Mouse (Mus musculus): Measurements from ENCODE around the gene Fam229a. TPM values are rescaled to one million over a fixed set of nuclear protein-coding genes. Genes with fewer than 3 reads are reported as not detected.

The Fam229a gene
- polyA plus RNA-seq, 1 experiment from 2014 or later = not detected

DNA sequence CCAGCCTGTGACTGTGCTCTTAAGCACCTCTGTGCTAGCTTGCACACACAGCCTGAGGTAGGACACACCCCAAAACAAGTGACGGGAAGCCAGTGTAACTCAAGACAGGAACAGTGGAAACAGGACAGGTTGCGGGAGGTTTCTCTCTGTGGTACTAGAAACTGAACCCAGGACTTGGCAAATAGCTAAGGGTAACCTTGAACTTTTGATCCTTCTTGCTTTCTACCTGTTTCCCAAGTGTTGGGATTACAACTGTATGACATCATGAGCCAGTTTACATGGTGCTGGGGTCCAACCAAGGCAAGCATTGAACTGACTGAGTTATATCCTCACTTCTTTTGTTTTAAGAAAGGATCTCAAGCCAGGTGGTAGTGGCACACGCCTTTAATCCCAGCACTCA, 11.1 kb upstream of the Fam229a start:
- no peak for DNase-seq (ENCODE audit: low spot score)
- Histone ChIP-seq H3K4me2 (ENCODE audit: low read depth) (no peak overlapping the region), H3K27ac (ENCODE audit: low read depth, low read length) (no peak overlapping the region), H3K9me3 (ENCODE audit: control insufficient read depth, low read length) (no peaks in the 10 kb centered on the region), H3K36me3 (ENCODE audit: control insufficient read depth, insufficient read depth, low read length) (peaks cover 6% of the 10 kb centered on the region; the same call in 1 of the 2 replicates), H3K9ac (ENCODE audit: low read length) (no peak overlapping the region), H3K4me1 (ENCODE audit: control insufficient read depth, insufficient read depth, low read length) (no peaks in the 10 kb centered on the region), H3K27me3 (ENCODE audit: control insufficient read depth, insufficient read depth, low read length) (no peaks in the 10 kb centered on the region), H3K4me3 (ENCODE audit: low read depth, low read length) (no peak overlapping the region)
- 90% methylated on average over 3 of the region's 3 CpGs for WGBS
- ATAC-seq (ENCODE audit: insufficient read depth, low FRiP score, low TSS enrichment) = no peak

DNA sequence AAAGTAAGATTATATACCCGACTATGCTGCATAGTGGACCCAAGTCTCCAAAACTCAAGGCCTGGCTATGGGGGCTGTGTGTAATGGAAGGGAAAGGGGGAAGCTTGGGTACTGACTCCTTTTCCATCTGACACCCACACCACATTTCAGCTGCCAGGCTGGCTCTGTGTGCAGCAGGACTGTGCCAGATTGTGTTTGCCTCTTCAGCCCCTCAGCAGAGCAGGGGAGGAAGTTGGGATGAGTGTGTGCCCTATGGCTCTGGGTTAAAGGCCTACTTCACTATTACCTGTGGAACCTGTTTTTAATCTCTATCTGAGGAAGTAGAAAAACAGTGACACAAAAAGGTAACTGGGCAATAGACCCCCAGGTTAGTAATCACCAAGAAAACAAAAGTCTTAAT, 9.9 kb upstream of the Fam229a start:
- 100% methylated on average over 1 of the region's 1 CpGs for WGBS
- Histone ChIP-seq H3K9me3 (ENCODE audit: control insufficient read depth, low read length) (no peaks in the 10 kb centered on the region), H3K27me3 (ENCODE audit: control insufficient read depth, insufficient read depth, low read length) (no peaks in the 10 kb centered on the region), H3K4me1 (ENCODE audit: control insufficient read depth, insufficient read depth, low read length) (no peaks in the 10 kb centered on the region), H3K4me3 (ENCODE audit: low read depth, low read length) (no peak overlapping the region), H3K4me2 (ENCODE audit: low read depth) (no peak overlapping the region), H3K9ac (ENCODE audit: low read length) (no peak overlapping the region), H3K27ac (ENCODE audit: low read depth, low read length) (no peak overlapping the region), H3K36me3 (ENCODE audit: control insufficient read depth, insufficient read depth, low read length) (peaks cover 6% of the 10 kb centered on the region)
- no peak for ATAC-seq (ENCODE audit: insufficient read depth, low FRiP score, low TSS enrichment)
- no peak for DNase-seq (ENCODE audit: low spot score)

GRCm38 (mm10) chr4:129494681-129495080, 3.7 kb downstream of the Fam229a start:
- WGBS = 78% methylated on average over 7 of the region's 7 CpGs
- H3K27me3 ChIP-seq (ENCODE audit: control insufficient read depth, insufficient read depth, low read length) = peaks cover 15% of the 10 kb centered on the region
- H3K9ac ChIP-seq (ENCODE audit: low read length) = no peak overlapping the region
- no peak overlapping the region for H3K4me3 ChIP-seq (ENCODE audit: low read depth, low read length)
- no peaks in the 10 kb centered on the region for H3K36me3 ChIP-seq (ENCODE audit: control insufficient read depth, insufficient read depth, low read length)
- DNase-seq (ENCODE audit: low spot score) (no peak), ATAC-seq (ENCODE audit: insufficient read depth, low FRiP score, low TSS enrichment) (no peak)
- no peak overlapping the region for H3K4me2 ChIP-seq (ENCODE audit: low read depth)
- H3K27ac ChIP-seq (ENCODE audit: low read depth, low read length) = no peak overlapping the region
- H3K9me3 ChIP-seq (ENCODE audit: control insufficient read depth, low read length) = no peaks in the 10 kb centered on the region
- H3K4me1 ChIP-seq (ENCODE audit: control insufficient read depth, insufficient read depth, low read length) = peaks cover 16% of the 10 kb centered on the region

GRCm38 (mm10) chr4:129495672-129496562, 4.9 kb downstream of the Fam229a start:
- no peak overlapping the region for H3K4me3 ChIP-seq (ENCODE audit: low read depth, low read length)
- no peak overlapping the region for H3K9ac ChIP-seq (ENCODE audit: low read length)
- no peak for ATAC-seq (ENCODE audit: insufficient read depth, low FRiP score, low TSS enrichment)
- no peaks in the 10 kb centered on the region for H3K36me3 ChIP-seq (ENCODE audit: control insufficient read depth, insufficient read depth, low read length)
- peaks cover 11% of the 10 kb centered on the region for H3K27me3 ChIP-seq (ENCODE audit: control insufficient read depth, insufficient read depth, low read length)
- DNase-seq (ENCODE audit: low spot score) = no peak
- peaks cover 16% of the 10 kb centered on the region for H3K4me1 ChIP-seq (ENCODE audit: control insufficient read depth, insufficient read depth, low read length)
- H3K4me2 ChIP-seq (ENCODE audit: low read depth) = no peak overlapping the region
- WGBS = 35% methylated on average over 16 of the region's 16 CpGs
- no peaks in the 10 kb centered on the region for H3K9me3 ChIP-seq (ENCODE audit: control insufficient read depth, low read length)
- no peak overlapping the region; the same call in 1 of the 2 replicates for H3K27ac ChIP-seq (ENCODE audit: low read depth, low read length)

- H3K27me3 ChIP-seq (ENCODE audit: control insufficient read depth, insufficient read depth, low read length) = peaks cover 4% of the 10 kb centered on the region
- WGBS = 51% methylated on average over 6 of the region's 6 CpGs
- H3K9ac ChIP-seq (ENCODE audit: low read length) = peak overlapping the region; percentile 8; the same call in 1 of the 2 replicates
- H3K27ac ChIP-seq (ENCODE audit: low read depth, low read length) = no peak overlapping the region; the same call in 1 of the 2 replicates
- peaks cover 9% of the 10 kb centered on the region for H3K4me1 ChIP-seq (ENCODE audit: control insufficient read depth, insufficient read depth, low read length)
- H3K4me2 ChIP-seq (ENCODE audit: low read depth) = no peak overlapping the region
- DNase-seq (ENCODE audit: low spot score) (no peak), ATAC-seq (ENCODE audit: insufficient read depth, low FRiP score, low TSS enrichment) (no peak)
- no peak overlapping the region for H3K4me3 ChIP-seq (ENCODE audit: low read depth, low read length)
- no peaks in the 10 kb centered on the region for H3K9me3 ChIP-seq (ENCODE audit: control insufficient read depth, low read length)
- no peaks in the 10 kb centered on the region for H3K36me3 ChIP-seq (ENCODE audit: control insufficient read depth, insufficient read depth, low read length)
These were observed 5.6 kb downstream of the Fam229a start for GRCm38 (mm10) chr4:129496631-129497030.

- H3K27ac ChIP-seq (ENCODE audit: low read depth, low read length) = no peak overlapping the region
- no peak for ATAC-seq (ENCODE audit: insufficient read depth, low FRiP score, low TSS enrichment)
- H3K9ac ChIP-seq (ENCODE audit: low read length) = no peak overlapping the region
- H3K27me3 ChIP-seq (ENCODE audit: control insufficient read depth, insufficient read depth, low read length) = no peaks in the 10 kb centered on the region
- peaks cover 8% of the 10 kb centered on the region; the same call in 1 of the 2 replicates for H3K4me1 ChIP-seq (ENCODE audit: control insufficient read depth, insufficient read depth, low read length)
- no peaks in the 10 kb centered on the region for H3K36me3 ChIP-seq (ENCODE audit: control insufficient read depth, insufficient read depth, low read length)
- 88% methylated on average over 3 of the region's 3 CpGs for WGBS
- no peak overlapping the region for H3K4me2 ChIP-seq (ENCODE audit: low read depth)
- no peak for DNase-seq (ENCODE audit: low spot score)
- H3K9me3 ChIP-seq (ENCODE audit: control insufficient read depth, low read length) = no peaks in the 10 kb centered on the region
- H3K4me3 ChIP-seq (ENCODE audit: low read depth, low read length) = no peak overlapping the region
These were observed 8.0 kb downstream of the Fam229a start for GRCm38 (mm10) chr4:129498941-129499340.

GRCm38 (mm10) chr4:129500017-129500416, 9.0 kb downstream of the Fam229a start:
- Histone ChIP-seq H3K4me1 (ENCODE audit: control insufficient read depth, insufficient read depth, low read length) (peaks cover 8% of the 10 kb centered on the region; the same call in 1 of the 2 replicates), H3K4me2 (ENCODE audit: low read depth) (peak overlapping the region; percentile 74), H3K27ac (ENCODE audit: low read depth, low read length) (no peak overlapping the region), H3K9me3 (ENCODE audit: control insufficient read depth, low read length) (no peaks in the 10 kb centered on the region), H3K36me3 (ENCODE audit: control insufficient read depth, insufficient read depth, low read length) (no peaks in the 10 kb centered on the region), H3K4me3 (ENCODE audit: low read depth, low read length) (no peak overlapping the region), H3K9ac (ENCODE audit: low read length) (no peak overlapping the region), H3K27me3 (ENCODE audit: control insufficient read depth, insufficient read depth, low read length) (no peaks in the 10 kb centered on the region)
- DNase-seq (ENCODE audit: low spot score) = no peak
- 82% methylated on average over 8 of the region's 8 CpGs for WGBS
- ATAC-seq (ENCODE audit: insufficient read depth, low FRiP score, low TSS enrichment) = no peak

GRCm38 (mm10) chr4:129500607-129501566, 9.9 kb downstream of the Fam229a start:
- Histone ChIP-seq H3K4me1 (ENCODE audit: control insufficient read depth, insufficient read depth, low read length) (peaks cover 8% of the 10 kb centered on the region; the same call in 1 of the 2 replicates), H3K4me2 (ENCODE audit: low read depth) (peak overlapping the region; percentile 74), H3K36me3 (ENCODE audit: control insufficient read depth, insufficient read depth, low read length) (no peaks in the 10 kb centered on the region), H3K9me3 (ENCODE audit: control insufficient read depth, low read length) (no peaks in the 10 kb centered on the region), H3K27me3 (ENCODE audit: control insufficient read depth, insufficient read depth, low read length) (no peaks in the 10 kb centered on the region), H3K9ac (ENCODE audit: low read length) (peak overlapping the region; percentile 54), H3K27ac (ENCODE audit: low read depth, low read length) (peak overlapping the region; percentile 71), H3K4me3 (ENCODE audit: low read depth, low read length) (peak overlapping the region; percentile 48)
- 2% methylated on average over 35 of the region's 49 CpGs for WGBS
- ATAC-seq (ENCODE audit: insufficient read depth, low FRiP score, low TSS enrichment) (peak; percentile 90), DNase-seq (ENCODE audit: low spot score) (peak; percentile 90)
